Mouse (Mus musculus) layer of hippocampus, postnatal 14 days (tissue): ENCODE data around the gene Fgfr2. TPM values are rescaled to one million over a fixed set of nuclear protein-coding genes. Genes with fewer than 3 reads are reported as not detected.
A peak's percentile ranks its signal among the peaks of the same experiment; 100 is the strongest.

Experiments
- DNase-seq, 2 experiments: peaks; one replicate each; pipeline ENCODE4 v3.0.0; 2021 to 2022; ENCODE audit warnings: low spot score in 2 of 2, mixed read lengths in 1 of 2
- total RNA-seq, 2 experiments: library from RNA; stranded (reverse); gene quantifications; 2 replicates each; pipeline ENCODE4 v1.2.3; 2021

Fgfr2 gene
- total RNA-seq, 2 experiments from 2014 or later = 38.3 to 40.2 TPM

DNA sequence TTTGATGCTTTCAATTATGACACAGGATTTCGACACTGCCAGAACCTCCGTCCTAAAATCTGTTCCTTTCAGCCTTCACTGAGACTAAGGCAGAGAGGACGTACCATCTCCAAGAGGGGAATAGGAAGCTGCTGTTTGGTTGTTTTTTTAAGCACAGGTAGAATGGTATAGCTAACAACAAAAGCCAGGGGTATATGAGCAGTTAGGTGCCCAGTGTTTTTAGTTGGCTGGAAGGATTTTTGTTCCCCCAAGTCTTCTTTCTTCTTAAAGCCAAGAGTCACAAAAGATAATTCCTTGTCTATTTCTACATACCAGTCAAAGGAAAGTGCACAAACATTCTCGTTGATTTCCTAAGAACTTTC lies 2859.9 kb downstream of the Fgfr2 start:
- DNase-seq = no peak

DNA sequence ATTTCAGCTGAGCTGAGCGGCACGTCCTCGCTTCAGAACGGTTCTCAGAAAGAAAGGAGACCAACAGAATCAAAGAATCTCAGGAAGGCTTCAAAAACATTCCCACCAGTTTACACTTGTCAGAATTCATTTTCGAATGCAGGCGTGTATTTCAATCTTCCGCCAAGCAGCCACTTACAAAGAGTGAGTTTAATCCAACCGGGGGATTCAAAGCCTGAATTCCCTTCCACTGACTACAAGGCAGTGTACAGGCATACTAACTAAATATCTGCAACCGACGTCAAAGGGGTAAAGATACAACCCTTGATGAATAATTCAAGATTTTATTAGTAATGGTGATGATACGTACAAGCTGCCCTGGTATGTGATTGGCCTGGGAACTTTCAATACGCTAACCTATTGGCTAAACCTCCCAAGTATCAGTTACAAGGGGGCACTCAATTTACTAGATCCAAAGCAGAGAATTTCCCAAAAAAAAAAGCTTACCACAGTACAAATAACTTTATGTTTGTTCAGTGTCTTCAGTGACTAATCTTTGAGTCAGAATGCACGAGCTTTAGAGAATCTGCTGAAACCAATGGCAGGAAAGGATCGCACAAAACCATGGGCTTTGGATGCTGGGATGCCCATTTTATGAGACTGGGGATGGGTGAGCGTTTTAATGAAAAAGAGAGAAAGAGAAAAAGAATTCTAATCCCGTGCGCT lies 2860.5 kb downstream of the Fgfr2 start:
- no peak for DNase-seq

GRCm38 (mm10) chr7:130261684-130262527 lies 2861.2 kb downstream of the Fgfr2 start:
- no peak for DNase-seq

GRCm38 (mm10) chr7:130260905-130261683 lies 2862.1 kb downstream of the Fgfr2 start:
- DNase-seq = peak; percentile 25 to 31

DNA sequence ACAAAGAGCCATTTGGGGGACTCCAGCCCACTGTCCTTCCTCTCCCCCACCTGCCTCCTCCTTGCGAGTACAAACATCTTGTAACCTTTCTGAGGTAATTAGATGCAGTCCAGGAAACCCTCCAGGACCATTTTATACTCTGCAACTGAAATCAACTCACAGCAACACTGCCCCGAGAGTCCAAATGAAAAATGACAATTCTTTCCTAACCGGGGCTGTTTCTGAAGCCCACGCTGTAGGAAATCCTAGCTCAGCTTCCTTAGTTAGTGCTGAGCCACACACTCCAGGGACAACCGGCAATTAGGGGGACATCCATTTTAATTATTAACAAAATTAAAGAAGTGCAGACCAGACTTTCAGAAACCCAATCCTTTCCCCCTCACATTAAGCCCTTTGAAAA lies 2863.1 kb downstream of the Fgfr2 start:
- DNase-seq = peak; percentile 23 to 33

GRCm38 (mm10) chr7:130258704-130259295 lies 2864.3 kb downstream of the Fgfr2 start:
- no peak for DNase-seq

- no peak for DNase-seq
Observed at GRCm38 (mm10) chr7:130257991-130258703, 2865.0 kb downstream of the Fgfr2 start.

DNA sequence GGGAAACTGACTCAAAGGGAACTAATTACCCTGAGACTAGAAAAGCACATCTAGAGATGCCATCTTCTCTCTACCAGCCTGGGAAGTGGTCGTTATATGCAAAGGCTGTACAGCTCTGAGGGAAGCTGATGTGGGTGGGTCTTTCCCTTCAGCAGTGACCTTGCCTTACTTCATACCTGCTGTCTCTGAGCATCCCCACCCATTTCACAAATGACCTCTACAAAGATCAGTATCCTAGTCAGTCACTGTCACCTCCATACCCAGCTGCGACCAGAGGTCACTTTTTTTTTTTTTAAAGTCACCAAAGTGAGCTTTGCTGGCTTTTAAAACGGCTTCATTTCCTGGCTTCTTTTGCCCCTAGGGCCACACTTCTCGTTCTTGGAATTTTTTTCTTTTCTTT lies 2869.9 kb downstream of the Fgfr2 start:
- no peak for DNase-seq

DNA sequence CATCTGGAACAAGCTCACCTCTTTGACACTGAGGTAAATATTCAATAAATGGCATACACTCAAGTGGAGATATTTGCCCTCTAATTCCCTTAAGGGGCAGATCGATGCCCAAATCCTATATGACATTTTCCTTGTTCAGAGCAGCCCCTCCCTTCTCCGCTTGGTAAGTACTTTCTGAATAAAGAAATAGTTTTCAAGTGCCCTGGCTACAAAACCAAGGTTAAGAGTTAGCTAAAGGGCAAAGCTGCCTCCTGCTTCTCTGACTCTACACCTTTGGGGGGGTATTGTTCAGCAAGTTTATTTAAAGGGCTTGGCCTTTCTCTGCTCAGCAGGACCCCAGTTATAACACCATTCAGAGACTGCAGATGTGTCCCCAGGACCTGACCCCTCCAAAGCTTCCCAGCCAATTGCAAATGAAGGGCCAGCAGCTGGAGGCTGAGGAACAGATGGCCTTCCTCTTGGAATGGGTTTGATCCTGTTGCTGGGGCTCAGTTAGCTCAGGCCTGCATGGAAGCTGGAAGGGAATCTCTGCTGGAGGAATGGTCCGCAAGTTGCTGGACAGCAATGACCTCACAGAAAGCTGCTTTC lies 2871.1 kb downstream of the Fgfr2 start:
- no peak for DNase-seq

GRCm38 (mm10) chr7:130250994-130251393 lies 2872.2 kb downstream of the Fgfr2 start:
- DNase-seq = no peak

- no peak for DNase-seq
Observed at GRCm38 (mm10) chr7:130248403-130248802, 2874.7 kb downstream of the Fgfr2 start.

GRCm38 (mm10) chr7:130247831-130248230 lies 2875.3 kb downstream of the Fgfr2 start:
- DNase-seq = no peak

- no peak for DNase-seq
Observed at GRCm38 (mm10) chr7:130246483-130246882, 2876.7 kb downstream of the Fgfr2 start.

DNA sequence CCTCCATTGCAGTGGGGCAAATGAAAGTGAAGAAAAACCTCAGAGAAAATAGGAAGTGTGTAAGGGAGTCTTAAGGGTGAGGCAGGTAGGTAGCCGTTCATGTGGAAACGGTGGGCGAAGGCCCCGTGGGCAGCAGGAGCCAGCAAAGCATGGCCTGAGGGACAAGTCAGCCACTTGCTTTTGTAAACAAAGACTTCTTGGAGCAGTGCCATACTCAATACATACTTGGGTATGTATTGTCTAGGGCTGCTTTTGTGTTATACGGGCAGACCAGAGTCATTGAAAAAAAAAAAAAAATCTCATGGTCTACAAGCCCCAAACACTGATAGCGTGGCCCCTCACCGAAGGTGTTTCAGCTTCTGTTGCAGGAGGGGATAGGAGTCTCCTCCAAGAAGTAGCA lies 2878.6 kb downstream of the Fgfr2 start:
- no peak for DNase-seq

DNA sequence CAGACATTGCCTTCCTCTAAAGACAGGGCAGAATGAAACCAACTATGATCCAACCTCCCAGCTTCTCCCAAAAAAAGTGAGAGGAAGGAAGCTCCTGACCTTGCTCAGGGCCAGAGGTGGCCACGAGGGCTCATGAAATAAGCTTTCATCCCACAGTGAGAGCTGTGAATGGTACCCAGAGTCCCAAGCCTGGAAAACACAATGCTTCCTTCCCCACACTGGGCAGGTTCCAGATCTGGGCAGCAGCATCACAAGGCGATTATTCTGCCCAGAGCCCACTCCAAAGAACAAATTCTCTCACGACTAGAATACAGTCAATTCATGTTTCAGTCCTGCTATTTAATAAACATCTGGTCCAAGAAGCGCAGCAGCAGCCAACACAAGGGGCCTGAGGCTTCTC lies 2879.3 kb downstream of the Fgfr2 start:
- peak in 1 of 2 experiments; percentile 30 for DNase-seq

DNA sequence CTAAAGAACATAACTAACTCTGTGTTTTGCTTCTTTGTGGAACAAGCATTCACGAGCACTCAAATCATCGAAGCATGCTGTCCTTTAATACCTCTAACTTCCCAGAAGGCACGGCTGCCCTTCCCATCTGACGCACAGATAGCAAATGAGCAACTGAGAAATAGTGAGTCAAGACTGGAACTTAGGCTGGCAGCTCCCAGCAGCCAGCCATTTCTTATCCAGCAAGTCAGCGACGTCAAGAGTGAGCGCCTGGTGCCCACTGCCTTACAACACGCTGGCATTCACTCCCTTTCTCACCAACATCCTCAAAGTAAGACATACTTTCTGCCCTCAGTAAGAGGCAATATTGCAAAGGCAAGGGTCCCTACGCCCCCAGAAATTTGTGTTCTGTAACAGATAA lies 2883.0 kb downstream of the Fgfr2 start:
- no peak for DNase-seq

DNA sequence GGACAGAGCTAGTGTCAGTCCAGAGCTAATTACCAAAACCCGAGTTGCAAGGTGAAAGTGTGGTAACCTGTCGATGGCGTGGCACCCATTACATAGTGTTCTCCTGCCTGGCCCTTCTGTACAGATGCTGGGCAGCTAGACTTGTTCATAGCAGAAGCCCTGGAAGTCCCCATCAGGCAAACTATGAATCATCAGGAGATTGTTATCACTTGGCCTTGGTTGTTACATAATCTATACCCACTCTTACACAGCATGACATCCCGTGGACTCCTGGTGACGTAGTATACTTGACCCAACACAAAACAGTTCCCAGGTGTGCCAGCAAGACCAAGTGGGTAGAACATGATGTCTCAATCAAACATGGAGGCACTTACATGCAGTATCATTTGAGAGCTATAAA lies 2885.9 kb downstream of the Fgfr2 start:
- DNase-seq = no peak

GRCm38 (mm10) chr7:130233777-130234176 lies 2889.4 kb downstream of the Fgfr2 start:
- DNase-seq = no peak

DNA sequence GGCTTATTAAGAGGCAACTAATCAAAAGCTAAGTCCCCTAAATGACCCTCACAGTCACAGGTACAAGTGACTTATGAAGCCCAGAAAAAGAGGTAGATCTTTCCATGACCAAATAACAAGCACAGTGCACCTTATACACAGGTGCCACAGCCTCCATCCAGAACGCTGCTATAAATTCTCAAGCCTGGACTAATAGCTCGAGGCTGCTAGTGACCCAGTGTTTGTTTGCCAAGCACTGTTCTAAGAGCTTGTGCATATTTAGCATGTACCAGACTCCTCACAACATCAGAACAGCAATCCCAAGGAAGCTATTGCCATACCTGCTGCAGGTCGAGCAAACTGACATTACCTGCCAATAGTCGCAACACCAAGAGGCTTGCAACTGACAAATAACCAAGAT lies 2893.1 kb downstream of the Fgfr2 start:
- DNase-seq = no peak

DNA sequence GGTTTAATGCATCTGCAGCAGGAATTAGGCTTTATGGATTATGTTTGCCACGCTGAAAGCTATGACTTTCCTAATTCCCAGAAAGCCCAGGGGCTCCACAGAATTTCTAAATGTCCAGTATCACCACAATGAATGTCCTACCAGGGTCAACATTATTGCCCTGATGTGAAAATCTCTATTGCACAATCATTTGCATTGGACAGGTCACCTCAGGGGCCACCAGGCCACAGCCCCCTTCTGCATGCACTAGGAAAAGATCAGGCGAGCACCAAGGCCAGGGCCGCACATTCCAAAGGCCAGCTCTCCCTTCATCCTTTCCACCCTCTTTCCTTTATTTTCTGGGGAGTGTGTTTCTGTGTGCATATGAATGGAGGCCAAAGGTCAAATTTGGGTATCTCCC lies 2897.9 kb downstream of the Fgfr2 start:
- no peak for DNase-seq
